Mouse (Mus musculus): ENCODE results near the gene Mark2.
A peak's percentile ranks its signal among the peaks of the same experiment; 100 is the strongest.

Mark2 gene

DNA sequence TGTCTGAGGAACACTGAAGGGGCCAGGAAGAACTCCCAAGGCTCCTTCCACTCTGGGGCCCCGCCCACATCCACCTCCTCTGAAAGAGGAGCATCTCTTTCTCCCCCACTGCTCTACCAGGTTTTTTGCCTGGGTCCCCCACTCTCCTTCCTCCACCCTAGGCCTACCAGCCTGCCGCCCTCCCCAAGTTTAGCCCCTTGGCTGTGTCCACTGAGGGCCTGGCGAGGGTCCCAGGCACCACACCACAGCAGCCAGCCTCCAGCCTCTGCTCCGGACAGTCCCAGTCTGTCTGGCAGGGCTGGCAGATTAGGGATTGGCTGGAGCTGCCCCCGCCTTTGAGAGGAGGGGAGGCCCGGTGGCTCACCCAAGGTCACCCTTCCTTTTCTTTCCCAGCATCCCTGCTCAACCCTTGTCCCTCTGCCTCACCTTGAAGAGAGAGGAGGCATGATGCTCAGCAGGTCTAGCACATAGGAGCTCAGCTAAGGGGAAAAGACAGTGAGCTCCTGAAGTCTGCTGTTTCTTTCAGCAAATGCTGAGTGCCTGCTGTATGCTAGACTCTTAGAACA lies 76.8 kb downstream of the Mark2 start:
- peak; percentile 54 for DNase-seq

DNA sequence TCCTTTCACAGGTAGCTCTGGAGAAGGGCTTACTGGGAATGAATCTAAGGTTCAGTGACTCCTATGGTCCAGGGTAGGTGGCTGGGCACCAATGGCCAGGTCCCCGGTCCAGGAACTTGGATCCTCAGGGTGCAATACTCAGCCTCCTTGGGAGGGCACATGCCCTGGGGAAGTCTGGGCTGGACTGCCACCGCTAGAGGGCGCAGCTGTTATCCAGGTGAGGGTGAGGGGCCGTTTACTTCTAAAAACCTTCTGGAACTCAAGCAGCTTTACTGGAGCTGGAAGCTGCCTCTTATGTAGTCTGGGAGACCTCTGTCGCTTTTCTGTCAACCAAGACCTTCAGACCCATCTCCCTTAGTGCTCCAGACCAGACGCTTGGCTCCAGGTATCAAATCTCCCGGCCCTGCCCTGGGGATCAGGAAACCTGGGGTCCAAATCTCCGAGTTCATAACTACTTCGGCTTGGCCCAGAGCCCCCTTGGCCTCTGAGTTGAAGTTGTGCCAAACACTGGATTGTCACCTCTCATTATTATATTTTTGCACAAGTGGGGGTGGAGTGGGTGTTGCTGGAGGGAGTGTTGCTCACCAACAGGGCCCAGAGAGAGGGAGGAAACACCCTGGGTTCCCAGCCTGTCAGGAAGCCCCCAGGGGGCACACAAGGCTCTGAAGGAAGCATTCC lies 77.4 kb downstream of the Mark2 start:
- peak; percentile 83 for DNase-seq

DNA sequence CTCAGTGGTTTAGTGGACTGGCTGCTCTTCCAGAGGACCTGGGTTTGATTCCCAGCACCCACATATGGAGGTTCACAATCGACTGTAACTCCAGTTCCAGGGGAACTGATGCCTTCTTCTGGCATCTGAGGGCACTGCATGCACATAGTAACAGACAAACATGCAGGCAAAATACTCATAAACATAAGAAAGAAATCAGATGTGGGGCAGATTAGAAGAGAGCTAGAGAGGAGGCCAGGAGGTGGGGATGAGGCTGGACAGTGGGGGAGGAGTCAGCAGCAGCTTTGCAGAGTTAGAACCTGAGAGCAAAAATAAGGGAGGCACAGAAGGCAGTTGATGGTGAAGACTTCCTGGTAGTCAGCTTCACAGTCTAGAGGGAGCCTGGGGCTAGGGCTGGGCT lies 79.1 kb downstream of the Mark2 start:
- no peak for DNase-seq

DNA sequence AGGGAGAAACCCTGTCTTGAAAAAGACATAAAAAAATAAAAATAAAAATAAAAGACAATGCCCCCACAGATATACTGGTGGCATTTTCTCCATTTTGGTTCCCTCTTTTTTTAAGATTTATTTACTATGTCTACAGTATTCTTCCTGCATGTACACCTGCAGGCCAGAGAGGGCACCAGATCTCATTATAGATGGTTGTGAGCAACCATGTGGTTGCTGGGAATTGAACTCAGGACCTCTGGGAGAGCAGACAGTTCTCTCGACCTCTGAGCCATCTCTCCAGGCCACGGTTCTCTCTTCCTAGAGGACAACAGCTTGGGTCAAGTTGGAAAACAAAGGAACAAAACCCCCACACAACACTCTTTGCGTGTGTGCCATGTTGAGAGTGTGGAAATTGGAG lies 79.7 kb downstream of the Mark2 start:
- DNase-seq = no peak

DNA sequence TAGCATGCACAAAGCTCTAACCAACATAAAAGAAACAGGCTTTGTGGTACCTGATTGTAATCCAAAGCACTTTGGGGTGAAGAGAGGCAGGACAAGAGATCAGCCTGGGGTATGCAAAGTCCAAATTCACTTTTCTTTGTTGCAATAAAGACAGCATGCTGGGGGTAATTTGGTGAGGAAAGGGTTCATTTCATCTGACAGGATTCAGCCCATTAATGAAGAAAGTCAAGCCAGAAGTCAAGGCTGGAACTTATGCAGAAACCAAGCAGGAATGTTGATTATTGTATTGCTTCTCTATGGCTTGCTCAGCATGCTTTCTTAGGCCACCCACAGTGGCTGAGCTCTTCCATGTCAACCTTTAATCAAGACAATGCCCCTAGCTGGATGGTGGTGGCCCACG lies 80.2 kb downstream of the Mark2 start:
- DNase-seq = no peak

DNA sequence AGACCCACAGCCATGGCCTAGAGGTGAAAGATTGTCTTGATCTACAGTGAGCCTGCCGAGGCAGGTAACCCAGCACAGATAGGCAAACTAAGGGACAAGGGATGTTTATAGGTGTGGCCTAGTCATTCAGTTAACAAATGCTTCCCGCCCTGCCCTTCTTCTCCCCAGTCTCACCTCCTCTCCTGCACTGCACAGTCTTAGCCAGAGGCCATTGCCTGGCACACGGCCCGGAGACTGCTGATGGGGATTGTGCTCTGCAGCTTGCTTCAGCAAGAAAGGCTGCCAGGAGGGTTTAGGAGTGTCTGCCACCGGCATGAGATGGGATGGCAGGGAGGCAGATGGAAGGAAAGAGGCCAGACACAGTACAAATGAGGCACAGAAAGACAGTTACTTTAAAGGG lies 83.8 kb downstream of the Mark2 start:
- no peak for DNase-seq

DNA sequence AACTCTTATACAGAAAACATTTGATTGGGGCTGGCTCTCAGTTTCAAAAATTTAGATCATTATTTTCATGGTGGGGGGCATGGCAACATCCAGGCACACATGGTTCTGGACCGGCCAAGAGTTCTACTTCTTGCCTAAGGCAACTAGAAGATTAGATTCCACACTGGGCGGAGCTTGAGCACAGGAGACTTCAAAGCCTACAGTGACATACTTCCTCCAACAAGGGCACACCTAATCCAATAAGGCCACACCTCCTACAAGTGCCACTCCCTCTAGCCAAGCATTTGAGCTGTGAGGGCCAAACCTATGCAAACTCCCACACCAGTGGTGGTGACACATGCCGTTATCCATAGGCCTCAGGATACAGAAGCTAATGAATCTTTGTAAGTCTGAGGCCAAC lies 95.6 kb downstream of the Mark2 start:
- DNase-seq = no peak

DNA sequence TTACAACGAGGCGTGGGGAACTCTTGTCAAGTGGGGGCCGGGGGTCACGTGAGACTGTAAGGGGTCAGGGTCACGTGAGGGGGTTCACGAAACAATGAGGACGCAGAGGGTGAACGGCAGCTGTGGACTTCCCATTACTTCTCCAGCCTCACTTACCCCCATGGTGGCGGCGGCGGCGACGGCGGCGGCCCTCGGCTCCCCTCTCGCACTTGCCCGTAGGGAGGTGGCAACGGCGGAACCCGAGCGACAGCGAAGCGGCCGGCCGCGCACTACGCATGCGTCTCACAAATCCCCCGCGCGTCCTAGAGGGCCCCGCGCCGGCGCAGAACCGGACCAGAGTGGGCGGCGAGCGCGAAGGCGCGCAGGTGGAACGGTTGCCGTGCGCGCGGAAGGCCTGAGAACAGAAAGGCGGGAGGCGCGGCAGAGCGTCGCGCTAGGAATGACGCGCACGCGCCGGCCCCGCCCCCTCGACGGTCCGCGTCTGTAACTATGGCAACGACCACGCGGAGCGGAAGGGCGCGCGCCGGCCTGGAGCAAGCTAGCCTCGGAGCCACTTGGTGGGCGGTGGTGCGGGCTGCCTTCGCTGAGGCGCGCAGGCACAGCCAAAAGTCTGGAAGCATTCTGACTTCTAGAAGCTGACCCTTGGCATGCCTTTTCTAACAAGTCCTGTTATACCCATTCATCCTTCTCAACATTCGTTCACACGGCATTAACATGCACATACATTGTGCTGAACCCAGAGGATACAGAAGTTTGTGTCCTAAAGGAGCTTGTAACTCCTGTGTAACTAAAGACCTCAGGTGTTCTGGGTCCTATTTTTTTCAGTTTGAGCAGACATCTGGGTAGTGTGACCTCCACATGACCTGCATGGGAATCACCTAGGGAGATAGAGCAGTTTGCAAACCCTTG lies 100.6 kb downstream of the Mark2 start, which contains the start of gene Naa40:
Gene Naa40 (minus strand): TSS at position 402 of the 909 bp plus-strand sequence.
- peak; percentile 93 for DNase-seq

DNA sequence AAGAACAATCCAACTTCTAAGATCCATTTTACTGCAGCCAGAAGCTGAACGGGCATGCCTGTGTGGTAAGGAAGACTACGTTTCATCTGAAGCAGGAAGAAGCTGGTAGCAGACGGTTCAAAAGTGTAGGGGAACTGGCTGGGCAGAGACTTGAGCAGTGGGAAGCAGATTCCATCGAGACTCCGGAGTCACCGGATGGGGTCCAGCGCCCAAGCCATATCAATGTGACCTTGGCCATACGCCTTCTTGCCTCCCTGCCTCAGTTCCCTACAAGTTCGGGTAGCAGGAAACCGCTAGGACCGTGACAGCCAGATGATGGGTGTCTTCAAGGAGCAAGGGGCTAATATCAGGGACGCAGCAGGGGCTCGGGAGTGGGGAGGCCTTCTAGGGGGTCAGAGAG lies 101.4 kb downstream of the Mark2 start:
- DNase-seq = peak; percentile 9

DNA sequence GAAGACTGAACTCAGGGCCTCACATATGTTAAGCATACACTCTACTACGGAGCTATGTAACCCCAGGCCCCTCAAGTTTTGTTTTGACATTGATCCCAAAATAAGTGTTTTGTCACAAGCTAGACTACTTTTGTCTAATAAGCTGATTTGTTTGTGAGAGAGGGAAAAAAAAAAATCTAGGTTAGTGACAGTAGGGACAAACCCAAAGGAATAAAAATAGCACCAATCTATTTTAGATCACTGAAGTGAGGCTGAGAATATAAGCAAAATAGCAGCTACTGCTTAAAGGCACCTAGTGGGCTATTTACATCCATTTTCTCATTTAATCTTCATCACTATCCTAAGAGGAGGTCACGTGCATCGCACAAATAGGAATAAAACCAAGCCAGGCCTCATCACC lies 102.1 kb downstream of the Mark2 start:
- DNase-seq = no peak

DNA sequence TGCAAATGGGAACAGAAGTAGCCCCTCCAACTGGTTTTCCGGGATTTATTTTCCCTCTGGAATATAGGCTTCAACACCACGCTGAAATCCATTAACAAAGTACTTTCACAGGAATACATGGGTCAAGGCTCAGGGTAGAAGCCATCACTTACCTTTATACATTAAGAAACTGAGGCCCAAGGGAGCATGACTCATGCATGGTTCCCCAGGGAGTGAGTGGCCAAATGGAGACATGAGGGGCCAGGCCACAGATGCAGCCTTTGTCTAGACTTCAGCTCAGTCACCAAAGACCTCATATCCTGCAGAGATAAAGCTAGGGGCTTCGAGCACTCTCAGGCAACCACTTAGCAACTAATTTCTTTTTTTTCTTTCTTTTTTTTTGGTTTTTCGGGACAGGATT lies 104.9 kb downstream of the Mark2 start:
- DNase-seq = no peak

DNA sequence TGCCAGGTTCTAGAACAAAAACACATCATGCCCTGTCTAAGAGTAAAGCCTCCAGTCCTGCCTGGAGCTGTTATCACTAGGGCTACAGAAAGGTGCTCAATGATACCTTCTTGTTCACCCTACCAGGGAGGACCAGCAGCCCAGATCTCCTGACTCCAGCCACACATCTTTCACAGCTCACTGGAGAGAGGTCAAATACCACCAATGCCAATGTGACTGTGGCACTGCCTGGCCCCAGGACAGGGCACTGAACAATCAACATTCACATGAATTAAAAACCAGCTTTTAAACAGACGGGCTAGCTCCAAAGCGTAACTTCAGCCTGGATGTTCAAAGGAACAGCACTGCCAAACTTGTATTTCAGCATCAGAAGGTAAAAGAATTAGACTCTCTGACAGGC lies 105.6 kb downstream of the Mark2 start:
- DNase-seq = no peak

DNA sequence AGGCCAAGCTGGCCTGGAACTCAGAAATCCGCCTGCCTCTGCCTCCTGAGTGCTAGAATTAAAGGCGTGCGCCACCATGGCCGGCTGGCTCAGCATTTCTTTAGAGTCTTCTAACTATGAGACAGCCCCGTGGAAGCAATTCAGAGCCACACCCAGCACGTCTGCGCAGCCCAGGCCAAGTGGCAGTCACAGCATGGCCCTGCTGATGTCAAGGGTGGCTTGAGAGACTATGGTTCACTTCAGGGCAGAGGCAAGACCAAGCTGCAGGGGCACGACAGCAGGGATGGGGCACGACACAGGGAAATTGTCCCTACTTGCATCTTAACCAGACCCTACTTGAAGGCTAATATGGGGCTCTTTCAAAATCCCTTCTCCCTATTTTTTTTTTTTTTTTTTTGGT lies 106.2 kb downstream of the Mark2 start:
- no peak for DNase-seq

DNA sequence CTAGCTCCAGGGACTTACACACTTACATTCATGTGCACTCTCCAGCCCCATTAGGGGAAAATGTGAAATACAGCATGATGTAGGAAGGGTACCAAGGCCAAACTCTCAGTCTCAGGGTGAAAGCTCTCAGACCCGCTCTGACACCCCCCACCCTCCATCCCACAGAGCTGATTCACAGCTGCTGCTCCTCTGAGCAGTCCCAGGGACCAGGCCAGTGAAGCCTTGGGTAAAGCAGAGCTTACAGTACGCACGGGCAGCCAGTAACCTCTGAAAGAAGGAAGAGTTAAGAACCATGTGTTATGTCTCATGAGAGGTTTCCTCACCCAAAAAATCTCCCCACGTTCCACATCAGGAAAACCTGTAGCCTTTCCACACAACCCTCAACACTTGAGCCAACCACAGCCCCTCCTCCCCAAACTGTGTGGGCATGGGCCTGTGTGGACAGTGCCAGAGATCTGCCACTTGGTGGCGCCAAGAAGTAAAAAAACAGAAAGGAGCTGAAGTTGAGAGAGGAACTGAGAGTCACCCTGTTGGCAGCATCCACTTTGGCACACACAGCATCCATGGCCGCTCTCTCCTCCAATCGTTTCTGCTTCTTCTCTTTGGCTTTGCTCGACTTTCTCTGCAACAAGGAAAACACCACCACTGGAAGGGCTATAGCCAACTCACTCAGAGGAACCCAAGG lies 107.0 kb downstream of the Mark2 start:
- DNase-seq = peak; percentile 78

DNA sequence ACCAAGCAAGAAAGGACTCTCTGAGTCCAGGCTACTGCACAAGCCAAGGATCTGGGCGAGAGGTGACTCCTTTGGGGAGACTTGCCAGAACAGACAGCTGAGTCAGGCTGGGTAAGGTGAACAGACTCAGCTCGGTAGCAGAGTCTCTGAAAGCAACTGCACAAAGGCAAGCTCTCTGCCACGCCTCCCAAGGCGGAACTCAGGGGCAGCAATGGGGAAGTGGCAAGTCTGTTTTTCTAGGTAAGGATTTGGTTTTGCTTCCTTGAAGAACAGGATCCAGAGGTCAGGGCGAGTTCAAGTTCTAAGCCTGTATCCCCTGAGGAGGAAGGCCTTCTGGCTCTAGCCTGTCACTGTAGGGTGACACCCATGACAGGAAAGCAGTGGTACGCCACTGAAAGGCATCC lies 115.1 kb downstream of the Mark2 start:
- no peak for DNase-seq
